Mouse (Mus musculus) left cerebral cortex, adult 6 months (tissue): ENCODE data around the gene Ttll9. TPM values are rescaled to one million over a fixed set of nuclear protein-coding genes. Genes with fewer than 3 reads are reported as not detected.

Experiments used
- long read RNA-seq, 2 experiments: library from polyadenylated mRNA; unstranded; transcript quantifications; one replicate each; pipeline ENCODE4 v2.0.0; 2019 to 2020
- polyA plus RNA-seq: library from polyadenylated mRNA; unstranded; fragments of <200 nt; fragmentation: Nextera tagmentation; gene quantifications from 2 replicates; pipeline ENCODE4 v1.2.3, GENCODE M21; 2021

The Ttll9 gene
- polyA plus RNA-seq = 0.94 and 0.98 TPM in 2 replicates
- long read RNA-seq, experiment 1, partial matches to known transcripts = 1 of 7 reads
- long read RNA-seq, experiment 1, other reads (novel, unspliced or antisense) = 5 of 7 reads
- long read RNA-seq, experiment 2, partial matches to known transcripts = 0 of 1 reads
- long read RNA-seq, experiment 2, other reads (novel, unspliced or antisense) = 1 of 1 reads

DNA sequence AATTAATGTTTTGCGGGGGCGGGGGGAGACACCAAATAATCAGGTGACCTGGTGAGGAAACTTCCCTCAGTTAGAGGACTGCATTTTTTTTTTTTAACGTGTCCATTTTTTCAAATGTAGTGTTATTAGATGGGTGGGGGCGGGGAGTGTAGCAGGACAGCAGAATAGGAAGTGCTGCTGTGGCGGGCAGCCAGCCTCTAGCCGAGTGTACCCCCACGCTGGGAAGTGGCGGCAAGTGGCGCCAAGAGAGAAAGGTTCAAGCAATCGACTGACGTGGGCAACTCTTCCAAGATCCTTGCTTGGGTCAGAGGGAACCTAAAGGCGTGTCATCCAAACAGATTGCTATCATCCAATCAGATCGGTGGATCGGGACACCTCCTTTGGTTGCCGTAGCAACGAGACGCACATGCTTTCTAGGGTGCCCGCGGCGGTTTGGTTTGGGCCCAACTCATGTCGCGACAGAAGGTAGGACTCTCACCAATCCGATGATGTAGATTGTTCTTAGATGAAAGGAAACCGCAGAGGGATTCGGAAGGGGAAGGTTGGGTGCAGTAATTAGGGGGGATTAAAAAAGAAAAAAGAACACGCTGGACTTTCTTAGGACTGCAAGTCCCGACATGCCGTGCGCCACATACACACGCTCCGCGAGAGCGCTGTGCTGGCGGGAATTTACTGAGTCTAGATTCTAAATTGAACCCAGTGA lies at the start of gene Ttll9:
TSS of gene Ttll9 (plus strand) at position 395 of the 703 bp plus-strand sequence.

DNA sequence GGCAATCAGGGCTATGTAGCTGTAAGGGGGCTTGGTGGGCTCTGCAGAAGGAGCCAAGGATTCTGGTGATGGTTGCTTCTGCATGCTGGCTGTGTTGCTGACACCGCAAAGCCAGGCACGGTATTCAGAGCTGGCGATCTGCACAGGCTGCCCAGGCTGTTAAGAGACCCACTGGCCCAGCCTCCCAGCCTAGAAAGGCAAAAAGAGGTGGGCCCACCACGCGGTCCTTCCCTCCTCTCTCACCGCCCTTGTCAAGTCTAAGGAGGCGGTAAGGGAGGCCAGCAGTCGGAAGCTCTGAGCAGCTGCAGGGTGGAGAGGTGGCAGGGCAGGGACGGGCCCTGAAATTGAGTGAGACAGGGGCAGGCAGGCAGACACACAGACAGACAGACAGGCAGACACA lies 29.2 kb upstream of the Ttll9 start, which contains the start of gene Foxs1:
TSS of gene Foxs1 (minus strand) at position 161 of the 400 bp plus-strand sequence.

DNA sequence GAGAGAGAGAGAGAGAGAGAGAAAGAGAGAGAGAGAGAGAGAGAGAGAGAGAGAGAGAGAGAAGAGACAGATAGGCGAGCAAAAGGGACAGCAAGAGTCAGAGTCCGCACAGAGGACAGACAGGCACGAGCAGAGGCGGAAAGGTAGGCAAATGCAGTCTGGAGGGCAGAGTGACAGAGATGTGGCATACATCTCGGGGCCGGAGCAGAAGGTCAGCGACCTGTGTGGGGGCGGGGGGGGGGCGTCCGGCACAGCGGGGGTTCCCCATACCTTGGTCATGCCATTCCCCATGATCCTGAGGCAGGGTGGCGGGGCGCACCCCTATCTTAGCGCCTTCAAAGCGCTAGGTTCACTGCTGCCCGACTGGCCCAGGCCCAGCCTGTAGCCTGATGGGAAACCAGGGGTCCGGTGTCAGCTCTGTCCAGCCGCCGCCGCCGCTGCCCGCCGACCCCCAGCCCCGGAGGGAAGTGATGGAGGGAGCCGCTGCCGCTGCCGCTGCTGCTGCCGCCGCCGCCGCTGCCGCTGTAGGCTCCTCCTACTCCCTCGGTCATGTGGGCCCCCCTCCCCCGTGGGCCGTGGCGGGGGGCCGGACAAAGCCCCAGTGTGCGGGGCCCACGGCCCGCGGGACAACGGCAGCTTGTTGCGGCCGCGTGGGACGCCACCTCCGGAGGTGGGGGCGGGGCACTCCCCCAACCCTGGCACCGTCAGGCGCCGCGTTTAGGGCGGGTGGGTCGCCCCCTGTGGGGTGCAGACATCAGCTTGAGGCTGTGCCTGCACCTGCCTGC lies 11.0 kb upstream of the Ttll9 start, which contains the start of gene Dusp15:
TSS of gene Dusp15 (minus strand) at position 634 of the 785 bp plus-strand sequence.

DNA sequence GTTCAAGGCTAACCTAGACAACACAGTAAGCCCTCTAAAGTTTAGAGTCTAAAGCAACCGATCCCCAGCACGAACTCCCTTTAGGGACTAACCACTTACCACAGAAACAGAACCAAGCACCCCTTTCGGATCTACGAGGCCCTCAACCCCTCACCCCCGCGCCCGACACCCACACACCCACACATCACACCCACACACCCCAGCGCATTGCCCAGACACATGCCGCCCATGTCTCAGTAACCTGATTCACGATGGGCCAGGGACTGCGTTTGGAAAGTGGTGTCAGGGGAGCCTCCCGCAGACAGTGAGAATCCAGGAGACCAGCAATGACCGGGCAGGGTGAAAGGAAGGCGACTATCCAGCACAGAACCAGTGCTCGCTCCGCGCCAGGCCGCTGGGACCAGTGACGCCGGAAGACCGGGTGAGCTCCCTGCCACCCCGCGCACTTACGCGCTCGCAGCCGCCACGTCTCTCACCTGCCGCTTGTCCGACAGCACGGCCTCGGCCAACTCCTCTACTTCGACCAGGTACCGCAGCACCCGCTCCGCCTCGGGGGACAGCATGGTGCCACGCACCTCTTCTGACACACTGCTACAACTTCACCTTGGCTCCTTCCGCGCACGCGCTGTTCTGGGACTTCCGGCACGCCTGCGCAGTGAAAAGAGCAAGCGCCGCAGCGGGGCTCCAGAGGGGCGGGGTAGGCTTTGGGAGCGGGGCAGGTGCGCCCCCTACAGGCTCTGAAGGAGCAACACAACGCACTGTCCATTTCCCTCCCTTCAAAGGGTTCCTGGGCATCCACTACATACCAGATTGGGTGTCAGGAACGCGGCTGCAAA lies 52.7 kb downstream of the Ttll9 start, which contains the start of gene Pdrg1:
TSS of gene Pdrg1 (minus strand) at position 670 of the 836 bp plus-strand sequence.

DNA sequence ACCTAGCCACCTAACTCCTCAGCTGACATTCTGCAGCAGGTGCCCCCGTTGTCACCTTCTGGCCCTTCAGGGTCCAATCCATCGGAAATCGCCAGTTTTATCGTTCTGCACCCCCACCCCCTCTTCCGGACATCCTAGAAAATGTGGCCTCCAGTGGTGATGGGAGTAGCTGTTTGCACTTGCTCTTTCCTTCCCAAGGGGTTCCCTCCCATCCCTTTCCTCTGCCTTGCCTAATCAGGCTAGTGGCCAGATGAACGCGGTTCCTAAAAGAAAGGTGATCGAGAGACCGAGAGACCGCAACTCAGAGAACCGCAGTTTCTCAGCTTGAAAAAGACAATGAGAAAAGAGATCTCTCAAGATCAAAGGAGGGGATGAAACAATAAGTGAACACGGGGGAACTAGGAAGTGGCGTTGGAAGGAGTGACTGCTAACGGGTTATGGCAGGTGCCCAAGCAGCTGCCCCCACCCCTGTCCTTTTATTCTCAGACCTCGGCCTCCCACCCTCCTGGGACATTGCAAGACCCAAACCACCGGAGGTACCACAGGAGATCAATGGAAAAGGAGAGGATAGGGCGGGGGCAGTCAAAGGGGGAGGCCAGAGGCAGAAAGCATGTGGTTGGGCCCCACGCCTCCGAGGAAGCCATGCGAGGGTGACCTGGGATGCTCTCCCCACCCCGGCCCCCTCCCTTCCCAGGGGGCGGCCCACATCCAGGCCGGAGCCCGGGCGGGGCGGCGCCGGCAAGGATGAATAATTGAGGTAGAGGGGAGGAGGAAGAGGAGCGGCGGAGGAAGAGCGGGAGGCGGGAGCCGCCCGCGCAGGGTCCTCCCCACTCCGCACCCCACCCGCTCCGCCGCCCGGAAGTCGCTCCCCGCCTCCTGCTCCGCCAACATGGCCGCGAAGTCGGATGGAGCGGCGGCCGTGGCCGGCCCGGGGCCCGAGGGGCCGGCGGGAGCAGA lies 69.1 kb downstream of the Ttll9 start, which contains the start of gene Xkr7:
TSS of gene Xkr7 (plus strand) at position 727 of the 957 bp plus-strand sequence.

Other genes starting within 250 kb of the Ttll9 start
- 15.0 and 15.2 TPM in 2 replicates for gene Id1, start 226.2 kb upstream of the Ttll9 start, polyA plus RNA-seq
- gene Cox4i2, start 208.3 kb upstream of the Ttll9 start, polyA plus RNA-seq = 6.5 and 6.9 TPM in 2 replicates
- 145 and 169 TPM in 2 replicates for gene Bcl2l1, start 130.8 kb upstream of the Ttll9 start, polyA plus RNA-seq
- gene Tpx2, start 114.5 kb upstream of the Ttll9 start, polyA plus RNA-seq = 0.74 and 1.2 TPM in 2 replicates
- gene Mylk2, start 51.1 kb upstream of the Ttll9 start, polyA plus RNA-seq = not detected in 2 replicates
- gene Foxs1, start 29.3 kb upstream of the Ttll9 start, polyA plus RNA-seq = 0.68 and 0.96 TPM in 2 replicates
- gene Dusp15, start 10.8 kb upstream of the Ttll9 start, polyA plus RNA-seq = 13.1 and 17.5 TPM in 2 replicates
- 51.4 and 81.6 TPM in 2 replicates for gene Pdrg1, start 52.9 kb downstream of the Ttll9 start, polyA plus RNA-seq
- gene Xkr7, start 69.4 kb downstream of the Ttll9 start, polyA plus RNA-seq = 0.16 and 0.21 TPM in 2 replicates
- gene Ccm2l, start 103.5 kb downstream of the Ttll9 start, polyA plus RNA-seq = 0.26 and 0.44 TPM in 2 replicates
- 1.6 and 2.4 TPM in 2 replicates for gene Hck, start 146.0 kb downstream of the Ttll9 start, polyA plus RNA-seq
- 53.1 and 56.6 TPM in 2 replicates for gene Tm9sf4, start 198.8 kb downstream of the Ttll9 start, polyA plus RNA-seq